Mouse (Mus musculus) midbrain, embryonic 12.5 days (tissue): Measurements from ENCODE around the gene Defb42. TPM values are rescaled to one million over a fixed set of nuclear protein-coding genes. Genes with fewer than 3 reads are reported as not detected.

Experiments used
- ATAC-seq: fragments of 200-750 bp; cut with Nextera tagmentation; 2 replicates; pipeline ENCODE4 v1.8.0; 2017; ENCODE audit warnings: low read depth, moderate TSS enrichment, moderate library complexity; ENCODE audit not compliant: low FRiP score
- H3K27ac ChIP-seq: fragments of 300-500 bp; sonication (generic); replicated peaks from 2 replicates; pipeline ENCODE4 v1.5.1; 2016; ENCODE audit warnings: mild to moderate bottlenecking
- H3K27me3 ChIP-seq: fragments of 300-500 bp; sonication (generic); 2 replicates; pipeline ENCODE4 v1.6.1; 2016; ENCODE audit warnings: mild to moderate bottlenecking
- H3K36me3 ChIP-seq: fragments of 300-500 bp; sonication (generic); 2 replicates; pipeline ENCODE4 v1.6.1; 2016
- H3K4me1 ChIP-seq: fragments of 300-500 bp; sonication (generic); 2 replicates; pipeline ENCODE4 v1.6.1; 2016
- H3K4me2 ChIP-seq: fragments of 300-500 bp; sonication (generic); replicated peaks from 2 replicates; pipeline ENCODE4 v1.6.1; 2016; ENCODE audit warnings: mild to moderate bottlenecking, moderate library complexity
- H3K4me3 ChIP-seq: fragments of 300-500 bp; sonication (generic); 2 replicates; pipeline ENCODE4 v1.5.1; 2016; ENCODE audit warnings: mild to moderate bottlenecking
- H3K9ac ChIP-seq: fragments of 300-500 bp; sonication (generic); replicated peaks from 2 replicates; pipeline ENCODE4 v1.6.1; 2016; ENCODE audit warnings: mild to moderate bottlenecking, moderate library complexity
- H3K9me3 ChIP-seq: fragments of 300-500 bp; sonication (generic); 2 replicates; pipeline ENCODE4 v1.6.1; 2016; ENCODE audit warnings: mild to moderate bottlenecking
- WGBS: fragments of 180-500 bp; shearing (Covaris S2); methylation state at CpG from one replicate; pipeline ENCODE4 v1.1.7; 2016; 5-methylcytosine and 5-hydroxymethylcytosine counted together
- polyA plus RNA-seq: library from polyadenylated mRNA; unstranded; fragments of >200 nt; fragmentation: Nextera tagmentation; extraction: Ambion mirVana; gene quantifications from 2 replicates; pipeline ENCODE4 v1.2.1, GENCODE M21; 2016

The Defb42 gene
- polyA plus RNA-seq = not detected in 2 replicates

- WGBS = 78% methylated on average over 3 of the region's 3 CpGs
- no peak within 1 kb of the TSS for H3K4me2 ChIP-seq
- no peak for ATAC-seq
- H3K4me3 ChIP-seq = no peak within 1 kb of the TSS
- H3K9me3 ChIP-seq = no peaks in the 10 kb centered on the region
- no peaks in the 10 kb centered on the region for H3K36me3 ChIP-seq
- no peaks in the 10 kb centered on the region for H3K27me3 ChIP-seq
- H3K27ac ChIP-seq = no peak within 1 kb of the TSS
- no peak within 1 kb of the TSS for H3K9ac ChIP-seq
- H3K4me1 ChIP-seq = no peaks in the 10 kb centered on the region
These were observed at the start of gene Defb42 for GRCm38 (mm10) chr14:63046691-63047090. Gene Defb42 (plus strand): TSS chr14:63046991.

- no peaks in the 10 kb centered on the region for H3K36me3 ChIP-seq
- H3K9ac ChIP-seq = no peak within 1 kb of the TSS
- no peak for ATAC-seq
- WGBS = 86% methylated on average over 8 of the region's 8 CpGs
- H3K27ac ChIP-seq = no peak within 1 kb of the TSS
- H3K4me2 ChIP-seq = no peak within 1 kb of the TSS
- no peak within 1 kb of the TSS for H3K4me3 ChIP-seq
- H3K27me3 ChIP-seq = no peaks in the 10 kb centered on the region
- no peaks in the 10 kb centered on the region for H3K4me1 ChIP-seq
- H3K9me3 ChIP-seq = no peaks in the 10 kb centered on the region
These were observed 49.0 kb upstream of the Defb42 start, which contains the start of gene Defb47 for GRCm38 (mm10) chr14:62997777-62998176. Gene Defb47 (plus strand): TSS chr14:62998077.

GRCm38 (mm10) chr14:62998977-62999376 is 47.8 kb upstream of the Defb42 start:
- H3K4me2 ChIP-seq = no peak overlapping the region
- no peaks in the 10 kb centered on the region for H3K9me3 ChIP-seq
- H3K27me3 ChIP-seq = no peaks in the 10 kb centered on the region
- 96% methylated on average over 4 of the region's 4 CpGs for WGBS
- no peak overlapping the region for H3K4me3 ChIP-seq
- no peak for ATAC-seq
- H3K36me3 ChIP-seq = no peaks in the 10 kb centered on the region
- H3K27ac ChIP-seq = no peak overlapping the region
- no peaks in the 10 kb centered on the region for H3K4me1 ChIP-seq
- no peak overlapping the region for H3K9ac ChIP-seq

- no peak overlapping the region for H3K4me2 ChIP-seq
- no peak overlapping the region for H3K27ac ChIP-seq
- no peaks in the 10 kb centered on the region for H3K9me3 ChIP-seq
- no peaks in the 10 kb centered on the region for H3K4me1 ChIP-seq
- ATAC-seq = no peak
- no peak overlapping the region for H3K4me3 ChIP-seq
- no peaks in the 10 kb centered on the region for H3K36me3 ChIP-seq
- H3K27me3 ChIP-seq = no peaks in the 10 kb centered on the region
- H3K9ac ChIP-seq = no peak overlapping the region
- WGBS = 69% methylated on average over 2 of the region's 2 CpGs
These were observed 44.2 kb upstream of the Defb42 start for GRCm38 (mm10) chr14:63002588-63002987.

- H3K4me1 ChIP-seq = no peaks in the 10 kb centered on the region
- no peak within 1 kb of the TSS for H3K4me2 ChIP-seq
- H3K9ac ChIP-seq = no peak within 1 kb of the TSS
- no peaks in the 10 kb centered on the region for H3K9me3 ChIP-seq
- no peaks in the 10 kb centered on the region for H3K27me3 ChIP-seq
- no peak within 1 kb of the TSS for H3K27ac ChIP-seq
- H3K36me3 ChIP-seq = no peaks in the 10 kb centered on the region
- 94% methylated on average over 5 of the region's 5 CpGs for WGBS
- ATAC-seq = no peak
- H3K4me3 ChIP-seq = no peak within 1 kb of the TSS
These were observed 35.3 kb upstream of the Defb42 start, which contains the start of gene Defb43 for GRCm38 (mm10) chr14:63011471-63011870. Gene Defb43 (plus strand): TSS chr14:63011771.

GRCm38 (mm10) chr14:63013082-63013481 is 33.7 kb upstream of the Defb42 start:
- Histone ChIP-seq H3K27me3 (no peaks in the 10 kb centered on the region), H3K4me2 (no peak overlapping the region), H3K4me3 (no peak overlapping the region), H3K27ac (no peak overlapping the region), H3K9me3 (no peaks in the 10 kb centered on the region), H3K36me3 (no peaks in the 10 kb centered on the region), H3K4me1 (no peaks in the 10 kb centered on the region), H3K9ac (no peak overlapping the region)
- 84% methylated on average over 4 of the region's 4 CpGs for WGBS
- no peak for ATAC-seq

- Histone ChIP-seq H3K4me2 (no peak overlapping the region), H3K4me1 (no peaks in the 10 kb centered on the region), H3K36me3 (no peaks in the 10 kb centered on the region), H3K27ac (no peak overlapping the region), H3K9me3 (no peaks in the 10 kb centered on the region), H3K4me3 (no peak overlapping the region), H3K9ac (no peak overlapping the region), H3K27me3 (no peaks in the 10 kb centered on the region)
- ATAC-seq = no peak
- WGBS = 86% methylated on average over 4 of the region's 4 CpGs
These were observed 32.1 kb upstream of the Defb42 start for GRCm38 (mm10) chr14:63014667-63015066.

- Histone ChIP-seq H3K36me3 (no peaks in the 10 kb centered on the region), H3K9me3 (no peaks in the 10 kb centered on the region), H3K4me1 (no peaks in the 10 kb centered on the region), H3K27ac (no peak overlapping the region), H3K4me2 (no peak overlapping the region), H3K4me3 (no peak overlapping the region), H3K27me3 (no peaks in the 10 kb centered on the region), H3K9ac (no peak overlapping the region)
- ATAC-seq = no peak
- WGBS = 61% methylated on average over 6 of the region's 6 CpGs
These were observed 26.2 kb upstream of the Defb42 start for GRCm38 (mm10) chr14:63020524-63021156.

GRCm38 (mm10) chr14:63049910-63050370 is 3.1 kb downstream of the Defb42 start, which contains the start of gene Defb30:
Gene Defb30 (minus strand): TSS chr14:63049960.
- Histone ChIP-seq H3K4me3 (no peak within 1 kb of the TSS), H3K4me2 (no peak within 1 kb of the TSS), H3K27ac (no peak within 1 kb of the TSS), H3K9me3 (no peaks in the 10 kb centered on the region), H3K36me3 (no peaks in the 10 kb centered on the region), H3K27me3 (no peaks in the 10 kb centered on the region), H3K9ac (no peak within 1 kb of the TSS), H3K4me1 (peaks cover 3% of the 10 kb centered on the region; the same call in 1 of the 2 replicates)
- ATAC-seq = no peak
- WGBS = 66% methylated on average over 11 of the region's 14 CpGs

GRCm38 (mm10) chr14:63050769-63051168 is 4.0 kb downstream of the Defb42 start:
- WGBS = 40% methylated on average over 5 of the region's 5 CpGs
- no peak overlapping the region for H3K27ac ChIP-seq
- H3K27me3 ChIP-seq = no peaks in the 10 kb centered on the region
- peaks cover 4% of the 10 kb centered on the region; the same call in 1 of the 2 replicates for H3K4me1 ChIP-seq
- no peak overlapping the region for H3K4me2 ChIP-seq
- no peak overlapping the region for H3K4me3 ChIP-seq
- H3K9ac ChIP-seq = no peak overlapping the region
- H3K9me3 ChIP-seq = no peaks in the 10 kb centered on the region
- H3K36me3 ChIP-seq = no peaks in the 10 kb centered on the region
- ATAC-seq = no peak

- H3K4me3 ChIP-seq = no peak overlapping the region
- H3K36me3 ChIP-seq = no peaks in the 10 kb centered on the region
- no peak for ATAC-seq
- WGBS = 47% methylated on average over 6 of the region's 6 CpGs
- no peaks in the 10 kb centered on the region for H3K9me3 ChIP-seq
- no peak overlapping the region for H3K9ac ChIP-seq
- no peaks in the 10 kb centered on the region for H3K27me3 ChIP-seq
- no peak overlapping the region for H3K27ac ChIP-seq
- no peak overlapping the region for H3K4me2 ChIP-seq
- H3K4me1 ChIP-seq = peaks cover 4% of the 10 kb centered on the region; the same call in 1 of the 2 replicates
These were observed 7.9 kb downstream of the Defb42 start for GRCm38 (mm10) chr14:63054729-63055128.

- no peaks in the 10 kb centered on the region for H3K27me3 ChIP-seq
- no peaks in the 10 kb centered on the region for H3K36me3 ChIP-seq
- no peaks in the 10 kb centered on the region for H3K4me1 ChIP-seq
- no peaks in the 10 kb centered on the region for H3K9me3 ChIP-seq
- no peak for ATAC-seq
- no peak overlapping the region for H3K4me3 ChIP-seq
- no peak overlapping the region for H3K27ac ChIP-seq
- H3K9ac ChIP-seq = no peak overlapping the region
- H3K4me2 ChIP-seq = no peak overlapping the region
- 80% methylated on average over 10 of the region's 10 CpGs for WGBS
These were observed 13.6 kb downstream of the Defb42 start for GRCm38 (mm10) chr14:63060361-63060760.
